In the genomic region with DNA sequence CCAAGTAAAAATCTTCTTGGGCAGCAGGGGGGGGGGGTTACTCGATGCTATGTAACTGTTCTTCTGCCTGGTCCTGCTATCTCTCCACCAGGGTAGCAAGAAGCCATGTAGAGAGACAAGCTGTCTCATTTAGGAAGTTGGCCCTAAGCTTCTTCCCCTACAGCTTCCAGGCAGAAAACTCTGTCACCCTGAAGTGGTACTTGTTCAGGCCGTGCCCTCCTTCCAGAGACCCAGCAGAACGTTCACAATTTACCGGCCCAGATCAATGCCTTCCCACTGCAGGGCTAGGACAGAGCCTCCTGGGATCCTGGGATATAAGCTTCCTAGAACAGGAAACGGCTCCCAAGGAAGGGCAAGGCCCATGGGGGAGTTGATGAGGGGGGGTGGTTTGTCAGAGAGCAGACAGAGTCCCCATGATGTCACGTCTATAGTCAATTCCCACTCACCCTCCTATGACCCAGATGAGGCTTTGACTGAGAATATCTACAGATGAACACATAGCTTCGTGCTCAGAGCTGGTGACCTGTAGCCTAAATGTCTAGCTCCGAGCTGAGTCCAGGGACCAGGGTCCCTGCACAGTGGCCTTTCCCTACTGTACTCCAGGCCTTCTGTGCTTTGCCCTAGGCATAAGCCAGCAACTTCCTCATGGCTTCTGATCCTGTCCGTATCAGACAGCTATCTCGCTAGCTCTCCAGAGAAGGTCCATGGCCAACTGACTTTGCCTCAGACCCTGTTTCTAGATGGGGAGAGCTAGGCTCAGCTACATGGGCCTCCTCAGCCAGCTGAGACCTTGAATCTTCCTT, we compare ENCODE assay signal across 9 mouse cellular contexts. TPM values are rescaled to one million over a fixed set of nuclear protein-coding genes. Genes with fewer than 3 reads are reported as not detected.
DNase-seq lines count a peak whose midpoint lies in the region; ATAC-seq lines count a peak whose summit lies in the region.
"Had no signal": no experiment of that assay in that cellular context is flagged by ENCODE, and none has a peak within 500 bp of the region (broad histone marks: within the 10 kb centered on the region; RNA-seq: fewer than 3 reads in every experiment).

No protein-coding gene starts in this region.

- H3K4me3 ChIP-seq in kidney, embryonic 14.5 days (ENCODE audit: low read length) = no peak overlapping the region
- no peak overlapping the region for H3K4me3 ChIP-seq in hindbrain, embryonic 15.5 days

- H3K9ac ChIP-seq in kidney, embryonic 14.5 days (ENCODE audit: low read depth, low read length) = no peak overlapping the region
- no peak overlapping the region for H3K9ac ChIP-seq in hindbrain, embryonic 15.5 days

- H3K27ac ChIP-seq in kidney, embryonic 14.5 days (ENCODE audit: low read depth, low read length) = 0 out of 2 replicates have a peak overlapping the region, but pooled peaks have one; percentile 37
- H3K27ac ChIP-seq in hindbrain, embryonic 15.5 days (replicated peaks) = peak overlapping the region; percentile 78

- DNase-seq in cerebellum, adult 11 months = peak; percentile 24
- no peak for DNase-seq in cerebellum, postnatal 4 days (ENCODE audit: low spot score in 2 of 2)
- no peak for DNase-seq in kidney, postnatal 4 days
- DNase-seq in MN1 (ENCODE audit: low spot score) = peak; percentile 40
- DNase-seq in urinary bladder, postnatal 25 days (ENCODE audit: low spot score) = no peak
- DNase-seq in ovary, postnatal 36 days (ENCODE audit: low spot score) = no peak
- DNase-seq: gastrocnemius, postnatal 36 days had no signal

- 76% methylated on average over 10 of the region's 10 CpGs for WGBS in kidney, embryonic 14.5 days
- 82% methylated on average over 10 of the region's 10 CpGs for WGBS in hindbrain, embryonic 15.5 days

- no peaks in the 10 kb centered on the region for H3K9me3 ChIP-seq in kidney, embryonic 14.5 days (ENCODE audit: control insufficient read depth, low read length)
- no peaks in the 10 kb centered on the region for H3K9me3 ChIP-seq in hindbrain, embryonic 15.5 days

- H3K27me3 ChIP-seq in kidney, embryonic 14.5 days (ENCODE audit: control insufficient read depth, insufficient read depth, low read length) = no peaks in the 10 kb centered on the region
- H3K27me3 ChIP-seq in hindbrain, embryonic 15.5 days = no peaks in the 10 kb centered on the region

- 0 out of 2 replicates have a peak, but pooled peaks cover 9% of the 10 kb centered on the region for H3K4me1 ChIP-seq in kidney, embryonic 14.5 days (ENCODE audit: control insufficient read depth, insufficient read depth, low read length)
- peaks cover 50% of the 10 kb centered on the region for H3K4me1 ChIP-seq in hindbrain, embryonic 15.5 days (replicated peaks)

- peaks cover 78% of the 10 kb centered on the region for H3K36me3 ChIP-seq in kidney, embryonic 14.5 days (ENCODE audit: control insufficient read depth, insufficient read depth, low read length)
- peaks cover 52% of the 10 kb centered on the region for H3K36me3 ChIP-seq in hindbrain, embryonic 15.5 days

- no peak overlapping the region for H3K4me2 ChIP-seq in kidney, embryonic 14.5 days (replicated peaks; ENCODE audit: low read depth, low read length)
- H3K4me2 ChIP-seq in hindbrain, embryonic 15.5 days = no peak overlapping the region

- no peak for ATAC-seq in kidney, embryonic 14.5 days (ENCODE audit: low FRiP score, low TSS enrichment)
- ATAC-seq in hindbrain, embryonic 15.5 days (ENCODE audit: low FRiP score, low read depth) = no peak

RNA-seq across cellular contexts. Expression of gene Ppara, which starts 33.5 kb away (rescaled TPM):
- 1.7 and 2.3 TPM in 2 replicates for polyA plus RNA-seq in kidney, embryonic 14.5 days (2014; fragmentation: Nextera tagmentation; extraction: Ambion mirVana)
- polyA plus RNA-seq in hindbrain, embryonic 15.5 days (2015; fragmentation: Nextera tagmentation; extraction: Ambion mirVana) = 1.6 and 2.1 TPM in 2 replicates

Comparison
In these comparisons a context has a peak if more than half of its experiments do, and no peak if none do; other contexts are left out.
1. DNase-seq: peak in cerebellum, adult 11 months (single experiment) and MN1 (single experiment); none in cerebellum, postnatal 4 days (0 of 2), kidney, postnatal 4 days (0 of 2), urinary bladder, postnatal 25 days (single experiment) and ovary, postnatal 36 days (single experiment).